9 mouse cellular contexts compared by ENCODE assay signal in the genomic region with DNA sequence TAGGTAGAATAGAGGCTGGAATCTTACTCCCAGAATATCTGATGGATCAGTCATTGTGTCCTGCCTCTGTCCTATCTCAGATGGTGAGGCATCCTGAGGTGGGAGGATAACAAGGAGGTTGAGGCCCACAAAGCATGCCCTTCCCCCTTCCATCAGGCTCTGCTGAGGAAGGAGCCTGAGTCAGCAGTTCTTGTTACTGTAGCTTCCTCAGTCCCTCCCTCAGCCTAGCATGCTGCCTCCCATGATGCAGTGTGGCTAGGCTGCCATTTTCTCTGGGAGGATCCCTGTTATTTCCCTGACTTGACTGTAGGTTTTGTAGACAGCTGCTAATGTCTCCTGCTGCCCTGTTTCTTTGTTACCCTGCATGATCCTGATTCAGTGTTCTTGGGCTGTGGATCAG.
A peak's percentile ranks its signal among the peaks of the same experiment; 100 is the strongest.
DNase-seq lines count a peak whose midpoint lies in the region; ATAC-seq and TF ChIP-seq lines count a peak whose summit lies in the region.
"Had no signal": no experiment of that assay in that cellular context is flagged by ENCODE, and none has a peak within 500 bp of the region (broad histone marks: within the 10 kb centered on the region; RNA-seq: fewer than 3 reads in every experiment).

No protein-coding gene starts in this region.

- H3K27ac ChIP-seq in forebrain, embryonic 12.5 days: no peak overlapping the region
- H3K27ac ChIP-seq in forebrain, embryonic 15.5 days (replicated peaks): no peak overlapping the region
- peak overlapping the region; percentile 73 for H3K27ac ChIP-seq in ES-Bruce4 (ENCODE audit: insufficient read depth, low read length)
- H3K27ac ChIP-seq in forebrain, embryonic 16.5 days (ENCODE audit: low read length): no peak overlapping the region

- H3K36me3 ChIP-seq in forebrain, embryonic 12.5 days (replicated peaks): peaks cover 15% of the 10 kb centered on the region
- no peaks in the 10 kb centered on the region for H3K36me3 ChIP-seq in forebrain, embryonic 15.5 days
- H3K36me3 ChIP-seq in ES-Bruce4 (ENCODE audit: control insufficient read depth, insufficient read depth, low read length, poor library complexity, severe bottlenecking): no peaks in the 10 kb centered on the region
- H3K36me3 ChIP-seq in forebrain, embryonic 16.5 days (ENCODE audit: control insufficient read depth, insufficient read depth): no peaks in the 10 kb centered on the region

- peak; percentile 82 for TF ChIP-seq EP300 in ES-Bruce4 (IDR thresholded peaks at IDR 0.05; ENCODE audit: insufficient read depth, low read depth, low read length)

- peaks cover 4% of the 10 kb centered on the region; the same call in 1 of the 2 replicates for H3K4me1 ChIP-seq in forebrain, embryonic 12.5 days
- peaks cover 17% of the 10 kb centered on the region for H3K4me1 ChIP-seq in forebrain, embryonic 15.5 days
- H3K4me1 ChIP-seq in ES-Bruce4 (ENCODE audit: control insufficient read depth, insufficient read depth, low read length): peaks cover 2% of the 10 kb centered on the region
- no peaks in the 10 kb centered on the region; the same call in 1 of the 2 replicates for H3K4me1 ChIP-seq in forebrain, embryonic 16.5 days (replicated peaks; ENCODE audit: control insufficient read depth, insufficient read depth, low read length)

- no peak overlapping the region for H3K4me2 ChIP-seq in forebrain, embryonic 12.5 days
- H3K4me2 ChIP-seq in forebrain, embryonic 15.5 days (replicated peaks): no peak overlapping the region
- H3K4me2 ChIP-seq in forebrain, embryonic 16.5 days (ENCODE audit: low read length): no peak overlapping the region

- H3K4me3 ChIP-seq in forebrain, embryonic 12.5 days (replicated peaks): no peak overlapping the region
- H3K4me3 ChIP-seq in forebrain, embryonic 15.5 days: no peak overlapping the region
- peak overlapping the region; percentile 34 for H3K4me3 ChIP-seq in ES-Bruce4 (ENCODE audit: low read depth, low read length)
- H3K4me3 ChIP-seq in forebrain, embryonic 16.5 days (replicated peaks; ENCODE audit: low read length): no peak overlapping the region
- H3K4me3 ChIP-seq: myocyte had no signal

- no peak for TF ChIP-seq POLR2A in ES-Bruce4 (IDR thresholded peaks at IDR 0.05; ENCODE audit: insufficient read depth, low read length)

- no peaks in the 10 kb centered on the region for H3K27me3 ChIP-seq in forebrain, embryonic 12.5 days
- no peaks in the 10 kb centered on the region for H3K27me3 ChIP-seq in forebrain, embryonic 15.5 days
- no peaks in the 10 kb centered on the region for H3K27me3 ChIP-seq in ES-Bruce4 (ENCODE audit: control insufficient read depth, insufficient read depth, low read length, poor library complexity, severe bottlenecking)
- H3K27me3 ChIP-seq in forebrain, embryonic 16.5 days (replicated peaks; ENCODE audit: control insufficient read depth, insufficient read depth, low read length): no peaks in the 10 kb centered on the region

- DNase-seq in right cerebral cortex, adult 2 months (ENCODE audit: low spot score in 2 of 2): no peak
- no peak for DNase-seq in ovary, adult 18-20 months (ENCODE audit: low spot score)

- no peaks in the 10 kb centered on the region for H3K9me3 ChIP-seq in forebrain, embryonic 12.5 days
- no peaks in the 10 kb centered on the region for H3K9me3 ChIP-seq in forebrain, embryonic 15.5 days
- no peaks in the 10 kb centered on the region for H3K9me3 ChIP-seq in ES-Bruce4 (replicated peaks; ENCODE audit: control insufficient read depth, insufficient read depth, low read length, poor library complexity, severe bottlenecking)
- no peaks in the 10 kb centered on the region for H3K9me3 ChIP-seq in forebrain, embryonic 16.5 days (ENCODE audit: control insufficient read depth, low read length)

- H3K9ac ChIP-seq in forebrain, embryonic 12.5 days: no peak overlapping the region
- H3K9ac ChIP-seq in forebrain, embryonic 15.5 days (replicated peaks): no peak overlapping the region
- peak overlapping the region; percentile 33 for H3K9ac ChIP-seq in ES-Bruce4 (ENCODE audit: low read depth, poor library complexity, severe bottlenecking)
- no peak overlapping the region for H3K9ac ChIP-seq in forebrain, embryonic 16.5 days (replicated peaks; ENCODE audit: low read depth, low read length)

- ATAC-seq in forebrain, embryonic 12.5 days (ENCODE audit: low FRiP score): peak; percentile 49; the same call in 1 of the 2 replicates
- no peak for ATAC-seq in forebrain, embryonic 15.5 days (replicated peaks)
- ATAC-seq in forebrain, embryonic 16.5 days: 0 out of 2 replicates have a peak, but pooled peaks have one; percentile 31
- ATAC-seq in megakaryocyte-erythroid progenitor cell, adult 5-6 weeks (replicated peaks; ENCODE audit: low FRiP score, low TSS enrichment, poor library complexity, severe bottlenecking): peak; percentile 66
- ATAC-seq in cerebellum, adult (ENCODE audit: insufficient number of reproducible peaks, low FRiP score, low TSS enrichment): no peak

- TF ChIP-seq CTCF in ES-Bruce4 (IDR thresholded peaks at IDR 0.05; ENCODE audit: low read depth, low read length): no peak

Comparison
In these comparisons a context has a peak if more than half of its experiments do, and no peak if none do; other contexts are left out.
1. ATAC-seq: peak in forebrain, embryonic 12.5 days (single experiment), forebrain, embryonic 16.5 days (single experiment) and megakaryocyte-erythroid progenitor cell, adult 5-6 weeks (single experiment); none in forebrain, embryonic 15.5 days (single experiment) and cerebellum, adult (single experiment).